Mouse (Mus musculus) ovary, postnatal 10 days (tissue): ENCODE data around the gene Cbx1.

ENCODE experiments used
- DNase-seq: peaks from one replicate; pipeline ENCODE4 v3.0.0; 2022; ENCODE audit warnings: low spot score

Gene Cbx1

GRCm38 (mm10) chr11:96816494-96816893 lies 27.6 kb downstream of the Cbx1 start:
- no peak for DNase-seq

- no peak for DNase-seq
Observed at GRCm38 (mm10) chr11:96816979-96817378, 28.1 kb downstream of the Cbx1 start.

DNA sequence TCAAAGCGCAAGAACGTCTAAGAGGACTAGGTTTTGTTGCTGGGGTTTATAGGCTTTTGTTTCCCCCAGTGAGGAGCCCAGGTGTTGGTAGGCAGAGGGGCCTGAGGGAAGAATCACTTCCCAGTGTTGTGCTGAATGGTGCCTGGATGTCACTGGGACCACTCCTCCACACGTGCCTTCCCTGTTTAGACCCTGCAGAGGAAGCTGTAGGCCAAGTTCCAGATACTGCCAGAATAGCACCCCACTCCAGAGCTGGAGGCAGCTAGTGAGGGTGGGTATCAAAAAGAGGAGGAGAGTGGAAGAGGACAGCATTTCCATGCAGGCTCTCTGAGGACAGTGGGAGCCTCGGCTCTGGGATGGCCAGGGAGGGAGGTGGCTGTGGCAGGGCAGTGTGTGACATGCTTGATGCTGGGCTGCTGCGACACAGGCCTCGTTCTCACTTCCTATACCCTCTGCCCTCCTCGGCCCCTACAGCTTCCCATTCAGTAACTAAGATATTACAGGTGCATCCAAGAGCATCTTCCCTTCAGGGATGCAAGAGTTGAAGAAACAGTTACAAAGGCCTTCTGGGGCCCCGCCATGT lies 29.3 kb downstream of the Cbx1 start:
- DNase-seq, result no peak

- no peak for DNase-seq
Observed at GRCm38 (mm10) chr11:96821956-96822355, 33.0 kb downstream of the Cbx1 start.

GRCm38 (mm10) chr11:96822675-96823470 lies 33.9 kb downstream of the Cbx1 start:
- no peak for DNase-seq

DNA sequence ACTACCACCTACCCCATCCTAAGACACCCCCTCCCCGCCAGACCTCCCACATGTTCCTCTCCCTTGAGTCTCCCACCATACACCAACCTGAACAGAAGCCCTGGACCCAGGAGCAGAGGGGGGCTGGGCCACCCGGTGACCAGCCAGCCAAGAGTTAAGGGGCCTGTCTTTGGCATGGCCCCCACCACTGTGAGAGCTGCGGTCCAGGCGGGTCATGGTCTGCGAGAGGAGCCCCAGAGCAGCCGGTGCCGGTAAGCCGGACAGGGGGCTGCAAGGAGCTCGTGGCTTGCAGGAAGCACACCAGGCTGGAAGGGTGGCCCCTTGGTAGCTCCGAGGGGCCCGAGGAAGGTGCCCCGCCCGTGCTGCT lies 34.5 kb downstream of the Cbx1 start:
- no peak for DNase-seq

DNA sequence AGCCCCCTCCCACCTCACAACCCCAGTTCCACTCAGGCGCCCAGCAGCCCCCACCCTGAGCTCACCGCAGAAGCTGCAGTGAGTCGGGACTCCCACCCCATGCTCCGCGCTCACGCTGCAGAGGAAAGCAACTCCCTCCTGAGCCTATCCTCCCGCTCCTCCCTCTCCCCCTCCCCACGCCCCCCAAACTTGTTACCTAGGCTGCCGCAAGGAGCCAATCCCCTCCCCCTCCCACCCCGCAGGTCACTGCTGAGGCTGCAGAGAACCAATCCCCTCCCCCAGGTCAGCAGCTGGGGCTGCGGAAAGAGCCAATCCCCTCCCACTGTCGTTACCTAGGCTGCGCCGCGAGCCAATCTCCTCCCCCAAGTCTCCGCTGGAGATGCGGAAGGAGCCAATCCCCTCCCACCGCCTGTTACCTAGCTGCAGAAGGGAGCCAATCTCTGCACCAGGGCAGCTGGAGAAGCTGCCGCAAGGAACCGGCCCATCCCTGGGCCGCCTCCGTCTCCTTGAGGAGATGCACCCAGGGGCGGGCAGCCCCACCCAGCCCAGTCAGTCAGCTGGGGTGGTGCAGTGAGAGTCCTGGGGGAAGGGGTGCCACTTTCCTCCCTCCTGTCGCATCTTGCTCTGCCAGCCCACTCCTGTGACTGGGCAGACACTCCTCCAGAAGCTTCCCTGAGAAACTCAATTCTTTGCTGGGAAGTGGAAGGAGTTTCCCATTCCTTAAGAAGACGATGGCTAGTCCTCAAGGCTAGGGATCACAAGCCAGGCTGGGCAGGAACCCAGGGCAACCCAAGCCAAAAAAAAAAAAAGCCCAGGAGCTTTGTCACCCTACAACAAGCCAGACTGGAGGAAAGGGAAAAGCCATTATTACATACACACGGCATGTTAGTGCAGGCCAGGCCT lies 35.2 kb downstream of the Cbx1 start:
- DNase-seq, result peak; percentile 49

DNA sequence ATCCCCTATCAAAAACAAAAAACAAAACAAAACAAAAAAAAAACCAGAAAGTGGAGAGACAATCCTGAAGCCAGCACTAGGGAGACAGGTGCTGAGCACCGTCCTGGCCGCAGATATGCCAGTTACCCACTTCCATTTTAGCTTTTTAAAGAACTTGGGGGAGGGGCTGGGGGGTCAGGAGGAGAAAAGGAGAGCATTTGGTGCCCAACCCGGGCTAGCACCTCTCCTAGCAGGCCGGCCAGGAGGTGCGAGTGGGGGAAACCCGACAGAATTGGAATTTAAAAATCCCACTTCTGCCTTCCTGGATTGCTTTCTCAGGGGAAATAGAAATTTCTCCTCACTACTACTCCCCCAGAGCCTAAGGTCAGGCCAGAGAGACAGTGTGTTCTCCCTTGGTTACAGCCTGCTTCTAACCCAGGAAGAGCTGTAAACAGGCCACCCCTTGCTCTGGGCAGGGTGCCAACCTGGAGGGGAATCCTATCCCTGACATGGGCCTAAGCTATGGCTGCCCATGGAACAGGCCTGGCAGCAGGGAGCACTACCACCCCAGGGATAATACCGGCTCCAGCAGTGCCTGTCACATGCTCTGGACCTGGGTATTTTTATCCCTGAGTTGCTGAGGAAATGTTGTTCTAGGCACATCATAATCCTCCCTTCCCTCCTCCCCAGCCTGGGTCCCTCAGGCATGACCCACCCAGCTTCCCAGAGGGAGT lies 36.0 kb downstream of the Cbx1 start:
- peak; percentile 52 for DNase-seq

GRCm38 (mm10) chr11:96826481-96826880 lies 37.6 kb downstream of the Cbx1 start:
- DNase-seq, result no peak

- DNase-seq, result no peak
Observed at GRCm38 (mm10) chr11:96827062-96827581, 38.2 kb downstream of the Cbx1 start.

DNA sequence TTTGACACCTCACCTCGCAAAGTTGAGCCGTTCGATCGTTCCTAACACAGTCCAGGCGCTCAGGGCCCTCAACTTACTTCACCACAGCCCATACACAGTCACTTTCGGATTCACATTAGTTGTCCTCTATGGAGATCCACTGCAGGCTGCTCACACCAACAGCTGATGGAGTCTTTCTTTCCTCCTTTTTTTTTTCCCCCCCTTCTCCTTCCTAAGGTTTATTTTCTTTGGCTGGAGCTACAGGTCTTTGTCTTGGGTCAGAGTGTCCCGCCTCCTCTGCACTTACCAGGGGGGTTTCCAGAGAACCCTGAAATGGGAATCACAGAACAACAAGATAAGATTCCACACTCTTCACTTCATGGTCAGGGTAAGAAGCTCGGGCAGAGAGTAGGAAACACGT lies 39.0 kb downstream of the Cbx1 start:
- no peak for DNase-seq

DNA sequence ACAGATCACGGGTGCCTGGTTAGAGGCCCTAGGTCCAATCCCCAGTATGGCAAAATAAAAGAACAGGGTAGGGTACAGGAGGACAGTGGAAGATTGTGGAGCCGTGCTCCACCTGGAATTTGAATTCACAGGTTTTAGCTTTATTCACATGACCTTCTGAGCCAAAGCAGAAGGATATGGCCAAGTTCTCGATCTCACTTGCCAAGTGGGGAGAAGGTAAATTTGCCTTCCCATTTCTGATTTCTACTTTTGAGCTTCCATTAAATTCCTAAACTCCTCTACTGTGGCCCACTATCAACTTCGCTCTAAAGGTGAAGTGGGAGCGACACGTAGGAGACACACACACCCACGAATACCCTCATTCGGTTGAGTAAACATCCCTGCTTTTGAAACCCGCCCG lies 40.0 kb downstream of the Cbx1 start:
- DNase-seq, result no peak

DNA sequence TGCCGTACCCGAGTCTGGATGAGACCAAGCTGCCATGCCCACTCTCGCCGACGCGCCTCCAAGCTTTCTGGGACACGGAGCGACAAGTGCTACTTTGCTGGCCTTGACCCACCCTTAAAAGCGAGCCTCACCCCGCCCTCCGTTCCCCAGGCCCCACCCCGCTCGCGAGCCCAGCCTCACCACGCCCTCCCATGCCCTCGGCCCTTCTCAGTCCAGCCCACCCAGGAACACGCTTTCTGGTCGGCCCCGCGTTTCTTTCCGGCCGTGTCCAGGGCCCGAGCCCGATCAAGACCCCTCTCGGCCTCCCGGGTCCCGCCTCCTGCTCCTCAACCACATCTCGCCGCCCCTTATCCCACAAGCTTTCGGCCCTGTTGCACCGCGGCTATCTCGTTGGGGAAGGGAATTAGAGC lies 40.5 kb downstream of the Cbx1 start:
- peak; percentile 75 for DNase-seq

- DNase-seq, result peak; percentile 92
Observed at GRCm38 (mm10) chr11:96829813-96830538, 41.0 kb downstream of the Cbx1 start, which contains the start of gene Nfe2l1. Gene Nfe2l1, minus strand, starts transcription at chr11:96829968.

- no peak for DNase-seq
Observed at GRCm38 (mm10) chr11:96830539-96831216, 41.8 kb downstream of the Cbx1 start.

DNA sequence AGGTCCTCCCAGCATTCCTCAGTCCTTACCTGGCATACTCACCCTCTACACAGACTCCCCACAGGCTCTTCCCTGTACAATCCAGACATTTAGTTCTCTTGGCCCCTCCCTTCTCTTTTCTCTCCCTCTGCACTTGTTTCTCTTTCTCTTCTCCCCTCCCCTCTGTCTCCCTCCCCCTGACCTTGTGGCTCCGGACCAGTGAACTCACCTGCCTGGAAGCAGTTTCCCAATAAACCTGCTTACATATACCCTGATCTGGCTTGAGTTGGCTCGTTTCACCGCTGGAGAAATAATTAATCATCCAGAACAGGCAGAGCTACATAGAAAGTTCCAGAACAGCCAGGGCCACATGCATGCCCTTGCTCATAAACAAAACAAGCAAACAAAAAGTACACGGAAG lies 42.6 kb downstream of the Cbx1 start:
- DNase-seq, result no peak

- DNase-seq, result no peak
Observed at GRCm38 (mm10) chr11:96832541-96832940, 43.6 kb downstream of the Cbx1 start.

GRCm38 (mm10) chr11:96832973-96833372 lies 44.0 kb downstream of the Cbx1 start:
- no peak for DNase-seq

- DNase-seq, result no peak
Observed at GRCm38 (mm10) chr11:96834127-96834526, 45.2 kb downstream of the Cbx1 start.

GRCm38 (mm10) chr11:96837298-96837697 lies 48.4 kb downstream of the Cbx1 start:
- no peak for DNase-seq

DNA sequence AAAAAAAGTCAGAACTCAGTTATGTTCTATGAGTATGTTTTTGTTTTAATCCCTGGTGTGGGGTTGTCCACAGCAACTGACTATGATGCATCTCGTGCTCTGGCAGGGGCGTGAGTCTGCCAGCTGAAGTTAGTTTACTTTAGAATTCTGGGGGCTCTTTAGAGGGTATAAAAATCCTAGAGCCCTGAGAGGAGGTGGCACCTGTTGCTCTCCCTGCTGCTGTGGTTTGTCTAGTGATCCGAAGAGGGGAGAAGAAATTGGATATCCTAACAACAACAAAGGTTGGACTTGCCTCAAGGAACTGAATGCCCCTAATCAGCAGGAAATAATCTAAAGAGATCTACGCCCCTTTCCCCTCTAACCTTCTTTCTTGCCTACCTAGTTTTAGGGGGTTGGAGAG lies 49.4 kb downstream of the Cbx1 start:
- no peak for DNase-seq
